8 mouse cellular contexts compared by ENCODE assay signal in genomic region chr9:108566815-108567776, GRCm38 (mm10). TPM values are rescaled to one million over a fixed set of nuclear protein-coding genes. Genes with fewer than 3 reads are reported as not detected.
DNase-seq lines count a peak whose midpoint lies in the region; ATAC-seq and TF ChIP-seq lines count a peak whose summit lies in the region.

Ndufaf3 (minus strand) TSS chr9:108567434.

- under 1% methylated on average over 71 of the region's 73 CpGs for WGBS in forebrain, embryonic 11.5 days
- WGBS in heart, embryonic 16.5 days, result under 1% methylated on average over 73 of the region's 73 CpGs
- under 1% methylated on average over 73 of the region's 73 CpGs for WGBS in liver, embryonic 16.5 days (ENCODE audit: insufficient replicate concordance)
- under 1% methylated on average over 73 of the region's 73 CpGs for WGBS in neural tube, embryonic 13.5 days

- H3K4me2 ChIP-seq in CH12.LX (ENCODE audit: insufficient read depth, low read depth, poor library complexity, severe bottlenecking), result peak within 1 kb of the TSS; percentile 81
- H3K4me2 ChIP-seq in forebrain, embryonic 11.5 days (ENCODE audit: low read depth, low read length, severe bottlenecking), result peak within 1 kb of the TSS; percentile 99
- H3K4me2 ChIP-seq in heart, embryonic 16.5 days (ENCODE audit: low read depth, low read length), result peak within 1 kb of the TSS; percentile 100
- H3K4me2 ChIP-seq in liver, embryonic 16.5 days (ENCODE audit: low read depth, low read length), result peak within 1 kb of the TSS; percentile 96
- H3K4me2 ChIP-seq in neural tube, embryonic 13.5 days, result peak within 1 kb of the TSS; percentile 93

- peaks cover 46 to 54% of the 10 kb centered on the region in 2 experiments for H3K36me3 ChIP-seq in CH12.LX (replicated peaks in 1 of 2; ENCODE audit: control insufficient read depth in 1 of 2, insufficient read depth in 1 of 2, low read length in 1 of 2)
- peaks cover 12% of the 10 kb centered on the region for H3K36me3 ChIP-seq in forebrain, embryonic 11.5 days (ENCODE audit: control insufficient read depth, insufficient read depth, low read length)
- H3K36me3 ChIP-seq in heart, embryonic 16.5 days (ENCODE audit: control insufficient read depth, insufficient read depth), result peaks cover 33% of the 10 kb centered on the region
- peaks cover 12% of the 10 kb centered on the region for H3K36me3 ChIP-seq in liver, embryonic 16.5 days (ENCODE audit: control insufficient read depth, insufficient read depth)
- H3K36me3 ChIP-seq in neural tube, embryonic 13.5 days, result peaks cover 53% of the 10 kb centered on the region
- H3K36me3 ChIP-seq in testis, adult 2 months (ENCODE audit: control insufficient read depth, insufficient read depth, low read length), result peaks cover 2% of the 10 kb centered on the region

- peak; percentile 45 to 82; a peak in 3 of 4 replicates for TF ChIP-seq CTCF in CH12.LX (conservative IDR thresholded peaks at IDR 0.05 in 1 of 2, IDR thresholded peaks at IDR 0.05 in 1 of 2; ENCODE audit: low read depth in 2 of 2, low read length in 2 of 2)
- TF ChIP-seq CTCF in testis, adult 2 months (IDR thresholded peaks at IDR 0.05; ENCODE audit: control insufficient read depth, insufficient read depth, insufficient replicate concordance, low read depth, low read length), result peak; percentile 90

- TF ChIP-seq EP300 in CH12.LX (IDR thresholded peaks at IDR 0.05; ENCODE audit: low read length), result no peak; the same call in 1 of the 2 replicates

- H3K9me3 ChIP-seq in CH12.LX (replicated peaks; ENCODE audit: low read length), result no peaks in the 10 kb centered on the region
- H3K9me3 ChIP-seq in forebrain, embryonic 11.5 days (ENCODE audit: control insufficient read depth, low read length), result no peaks in the 10 kb centered on the region
- no peaks in the 10 kb centered on the region for H3K9me3 ChIP-seq in heart, embryonic 16.5 days (replicated peaks; ENCODE audit: control insufficient read depth, low read length)
- no peaks in the 10 kb centered on the region for H3K9me3 ChIP-seq in liver, embryonic 16.5 days (replicated peaks; ENCODE audit: control insufficient read depth, low read length)
- H3K9me3 ChIP-seq in neural tube, embryonic 13.5 days, result no peaks in the 10 kb centered on the region

- H3K4me1 ChIP-seq in CH12.LX (ENCODE audit: control insufficient read depth in 1 of 2, insufficient read depth in 2 of 2), result peaks cover 11 to 44% of the 10 kb centered on the region in 2 experiments
- H3K4me1 ChIP-seq in forebrain, embryonic 11.5 days (replicated peaks; ENCODE audit: control insufficient read depth, insufficient read depth, low read length), result peaks cover 19% of the 10 kb centered on the region
- H3K4me1 ChIP-seq in heart, embryonic 16.5 days (ENCODE audit: control insufficient read depth, insufficient read depth, low read length), result peaks cover 31% of the 10 kb centered on the region
- H3K4me1 ChIP-seq in liver, embryonic 16.5 days (ENCODE audit: control insufficient read depth, low read depth, low read length), result peaks cover 51% of the 10 kb centered on the region
- peaks cover 49% of the 10 kb centered on the region for H3K4me1 ChIP-seq in neural tube, embryonic 13.5 days (replicated peaks)
- peaks cover 20% of the 10 kb centered on the region for H3K4me1 ChIP-seq in testis, adult 2 months (ENCODE audit: control insufficient read depth, insufficient read depth, low read length)

- peak within 1 kb of the TSS; percentile 95 for H3K27ac ChIP-seq in CH12.LX (ENCODE audit: insufficient read depth, low read depth)
- H3K27ac ChIP-seq in forebrain, embryonic 11.5 days (ENCODE audit: low read depth, low read length), result peak within 1 kb of the TSS; percentile 88
- peak within 1 kb of the TSS; percentile 98 for H3K27ac ChIP-seq in heart, embryonic 16.5 days (ENCODE audit: low read length)
- peak within 1 kb of the TSS; percentile 90 for H3K27ac ChIP-seq in liver, embryonic 16.5 days (ENCODE audit: low read length)
- H3K27ac ChIP-seq in neural tube, embryonic 13.5 days (replicated peaks), result peak within 1 kb of the TSS; percentile 96
- H3K27ac ChIP-seq in testis, adult 2 months (ENCODE audit: control insufficient read depth, insufficient read depth, low read depth, low read length), result peak within 1 kb of the TSS; percentile 95

- dilution Hi-C loops in CH12.LX (cut with MboI; ENCODE audit: extremely low pct_ligation_motif_present, extremely low pct_unique_long_range_greater_than_20kb, low sequenced_read_pairs), result no loop called here

- TF ChIP-seq POLR2A in CH12.LX (IDR thresholded peaks at IDR 0.05; ENCODE audit: low read depth, low read length), result peak; percentile 100
- peak; percentile 97 for TF ChIP-seq POLR2A in testis, adult 2 months (IDR thresholded peaks at IDR 0.05; ENCODE audit: control insufficient read depth, low read depth, low read length)

- in situ Hi-C loops in CH12.LX (cut with MboI; ENCODE audit: low pct_ligation_motif_present, low pct_unique_long_range_greater_than_20kb, low sequenced_read_pairs), result no loop called here

- ATAC-seq in forebrain, embryonic 11.5 days (replicated peaks; ENCODE audit: low FRiP score), result peak; percentile 80
- peak; percentile 83 for ATAC-seq in heart, embryonic 16.5 days (replicated peaks; ENCODE audit: extremely low read depth, insufficient read depth, low FRiP score)
- peak; percentile 82 for ATAC-seq in liver, embryonic 16.5 days (ENCODE audit: low read depth)
- peak; percentile 87 for ATAC-seq in neural tube, embryonic 13.5 days (ENCODE audit: low read depth)

- peak; percentile 96 for DNase-seq in CH12.LX (ENCODE audit: extremely low read depth)
- peak; percentile 92 for DNase-seq in c-Kit-positive CD71-positive TER-119-negative erythroid progenitor cells, embryonic 14.5 days (ENCODE audit: low read depth)
- DNase-seq in forebrain, embryonic 11.5 days (ENCODE audit: low spot score), result peak; percentile 97
- peak; percentile 98 for DNase-seq in kidney, postnatal 4 days

- TF ChIP-seq RAD21 in CH12.LX (IDR thresholded peaks at IDR 0.05; ENCODE audit: low read depth, low read length), result no peak

- no peaks in the 10 kb centered on the region for H3K27me3 ChIP-seq in CH12.LX (replicated peaks)
- H3K27me3 ChIP-seq in forebrain, embryonic 11.5 days (ENCODE audit: control insufficient read depth, insufficient read depth, low read length), result no peaks in the 10 kb centered on the region
- no peaks in the 10 kb centered on the region for H3K27me3 ChIP-seq in heart, embryonic 16.5 days (ENCODE audit: control insufficient read depth, insufficient read depth, low read length)
- no peaks in the 10 kb centered on the region for H3K27me3 ChIP-seq in liver, embryonic 16.5 days (ENCODE audit: control insufficient read depth, insufficient read depth, low read depth, low read length)
- H3K27me3 ChIP-seq in neural tube, embryonic 13.5 days, result no peaks in the 10 kb centered on the region
- H3K27me3 ChIP-seq in testis, adult 2 months (ENCODE audit: control insufficient read depth, insufficient read depth, low read length), result no peaks in the 10 kb centered on the region

- H3K4me3 ChIP-seq in CH12.LX (replicated peaks in 1 of 3; ENCODE audit: low read depth in 2 of 3, low read length in 2 of 3, poor library complexity in 1 of 3), result peak within 1 kb of the TSS; percentile 73 to 90 (median 89)
- H3K4me3 ChIP-seq in forebrain, embryonic 11.5 days (ENCODE audit: low read depth, low read length), result peak within 1 kb of the TSS; percentile 69
- H3K4me3 ChIP-seq in heart, embryonic 16.5 days (ENCODE audit: low read length), result peak within 1 kb of the TSS; percentile 86
- H3K4me3 ChIP-seq in liver, embryonic 16.5 days (ENCODE audit: low read depth, low read length), result peak within 1 kb of the TSS; percentile 87
- H3K4me3 ChIP-seq in neural tube, embryonic 13.5 days, result peak within 1 kb of the TSS; percentile 71
- H3K4me3 ChIP-seq in testis, adult 2 months (ENCODE audit: control insufficient read depth, low read depth, low read length), result peak within 1 kb of the TSS; percentile 98

- peaks cover 7% of the 10 kb centered on the region for H3K79me2 ChIP-seq in CH12.LX (replicated peaks; ENCODE audit: control insufficient read depth, extremely low read depth, insufficient read depth, poor library complexity, severe bottlenecking)

- peak within 1 kb of the TSS; percentile 87 for H3K9ac ChIP-seq in CH12.LX (ENCODE audit: insufficient read depth, low read depth)
- peak within 1 kb of the TSS; percentile 87 for H3K9ac ChIP-seq in forebrain, embryonic 11.5 days (ENCODE audit: low read length)
- peak within 1 kb of the TSS; percentile 80 for H3K9ac ChIP-seq in heart, embryonic 16.5 days (ENCODE audit: low read length)
- peak within 1 kb of the TSS; percentile 84 for H3K9ac ChIP-seq in liver, embryonic 16.5 days (ENCODE audit: low read depth, low read length)
- peak within 1 kb of the TSS; percentile 82 for H3K9ac ChIP-seq in neural tube, embryonic 13.5 days

TF ChIP-seq in CH12.LX, 34 proteins besides CTCF, POLR2A, EP300 and RAD21 (continues in another document):
- TF ChIP-seq MYC (IDR thresholded peaks at IDR 0.05; ENCODE audit: low read depth, low read length) (peak; percentile 72), TCF12 (IDR thresholded peaks at IDR 0.05; ENCODE audit: low read depth, low read length) (peak; percentile 85), RCOR1 (conservative IDR thresholded peaks at IDR 0.05; ENCODE audit: low read depth, low read length) (peak; percentile 46; the same call in 1 of the 2 replicates), ZNF384 (IDR thresholded peaks at IDR 0.05; ENCODE audit: low read depth, low read length) (no peak), CHD2 (IDR thresholded peaks at IDR 0.05; ENCODE audit: low read length) (peak; percentile 43; the same call in 1 of the 2 replicates), USF1 (IDR thresholded peaks at IDR 0.05; ENCODE audit: low read depth, low read length) (no peak), HCFC1 (IDR thresholded peaks at IDR 0.05; ENCODE audit: low read depth, low read length) (peak; percentile 77), JUND (conservative IDR thresholded peaks at IDR 0.05; ENCODE audit: low read depth, low read length) (no peak), TBP (conservative IDR thresholded peaks at IDR 0.05; ENCODE audit: low read depth, low read length) (peak; percentile 97), GABPA (IDR thresholded peaks at IDR 0.05; ENCODE audit: insufficient replicate concordance, low read depth, low read length) (peak; percentile 85), USF2 (conservative IDR thresholded peaks at IDR 0.05; ENCODE audit: low read depth, low read length) (no peak), UBTF (IDR thresholded peaks at IDR 0.05; ENCODE audit: low read depth, low read length) (no peak)

RNA-seq across cellular contexts. Expression of gene Ndufaf3, which starts in this region (rescaled TPM):
- total RNA-seq in CH12.LX (2012; rRNA removed) (24.6 and 25.7 TPM in 2 replicates), CH12.LX (2014; rRNA removed) (15.3 and 15.7 TPM in 2 replicates)
- polyA plus RNA-seq in CH12.LX (2012; ENCODE audit: insufficient read length, low read depth), result 27.2 and 30.7 TPM in 2 replicates
- polyA plus RNA-seq in forebrain, embryonic 11.5 days (2014; fragmentation: Nextera tagmentation; extraction: Ambion mirVana), result 50.1 and 53.2 TPM in 2 replicates
- polyA plus RNA-seq in heart, embryonic 16.5 days (2015; fragmentation: Nextera tagmentation; extraction: Ambion mirVana), result 63.7 and 65.9 TPM in 2 replicates
- 21.6 and 21.9 TPM in 2 replicates for polyA plus RNA-seq in liver, embryonic 16.5 days (2015; fragmentation: Nextera tagmentation; extraction: Ambion mirVana)
- polyA plus RNA-seq in neural tube, embryonic 13.5 days (2015; fragmentation: Nextera tagmentation; extraction: Ambion mirVana), result 68.0 and 80.2 TPM in 2 replicates
- polyA plus RNA-seq in testis, adult 2 months (2012; rRNA removed), result 347 and 402 TPM in 2 replicates

Comparison
In these comparisons a context has a peak if more than half of its experiments do, and no peak if none do; other contexts are left out.
1. Peak in every context shown above with its lines: DNase-seq, ATAC-seq, H3K4me3 ChIP-seq and H3K27ac ChIP-seq.